Mouse (Mus musculus): ENCODE data around the gene Txlna.

Gene Txlna

GRCm38 (mm10) chr4:129640638-129641467, at the start of gene Txlna:
Gene Txlna (minus strand): TSS chr4:129641065.
- peak; percentile 98 to 99 for DNase-seq (ENCODE audit: inconsistent age in 2 of 2, low spot score in 1 of 2)

DNA sequence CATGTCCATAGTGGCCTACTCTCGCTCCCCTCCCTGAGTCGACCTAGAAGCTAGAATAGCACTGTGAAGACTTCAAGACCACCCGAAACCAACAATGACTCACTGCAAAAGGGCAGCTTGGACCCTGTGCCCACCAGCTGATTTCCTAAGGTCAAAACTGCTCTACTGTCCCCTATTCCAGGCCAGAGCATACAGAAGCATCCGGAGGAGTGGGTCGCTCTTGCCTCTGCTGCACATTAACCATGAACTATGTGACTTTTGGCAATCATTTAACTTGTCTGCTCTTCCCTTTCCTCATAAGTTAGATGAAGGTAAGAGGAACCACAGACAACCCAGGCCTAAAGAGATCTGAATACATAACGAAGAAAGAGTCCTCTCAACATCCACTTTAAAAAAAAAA, 43.7 kb upstream of the Txlna start:
- DNase-seq (ENCODE audit: inconsistent age in 2 of 2, low spot score in 1 of 2): no peak

DNA sequence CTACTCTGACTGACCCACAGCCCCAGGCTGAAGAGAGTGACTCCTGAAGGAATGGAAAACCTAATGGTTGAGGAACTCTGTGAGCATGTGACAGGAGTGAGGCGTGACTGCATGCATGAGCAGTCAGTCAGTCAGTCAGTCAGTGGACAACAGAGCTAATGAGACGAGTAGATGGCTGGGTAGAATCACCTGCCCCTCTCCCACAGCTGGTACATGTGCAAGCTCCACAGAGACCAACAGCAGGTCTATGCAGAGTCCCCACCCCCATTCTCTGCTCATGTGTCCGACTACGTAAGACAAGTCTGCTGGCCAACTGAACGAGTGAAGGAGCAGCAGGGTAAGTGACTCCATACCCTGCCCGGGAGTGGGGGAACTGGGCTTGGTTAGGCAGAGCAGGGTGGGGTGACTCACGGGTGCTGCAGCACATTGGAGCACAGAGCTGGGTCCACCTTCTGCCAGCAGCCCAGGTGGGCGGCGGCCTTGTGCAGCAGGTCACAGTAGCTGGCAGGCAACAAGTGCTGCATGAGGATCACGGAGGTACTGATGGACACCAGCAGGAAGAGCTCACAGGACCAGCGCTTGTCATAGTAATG, 43.1 kb upstream of the Txlna start:
- no peak for DNase-seq (ENCODE audit: inconsistent age in 2 of 2, low spot score in 1 of 2)

GRCm38 (mm10) chr4:129681837-129682236, 41.0 kb upstream of the Txlna start:
- DNase-seq (ENCODE audit: inconsistent age in 2 of 2, low spot score in 1 of 2): no peak

DNA sequence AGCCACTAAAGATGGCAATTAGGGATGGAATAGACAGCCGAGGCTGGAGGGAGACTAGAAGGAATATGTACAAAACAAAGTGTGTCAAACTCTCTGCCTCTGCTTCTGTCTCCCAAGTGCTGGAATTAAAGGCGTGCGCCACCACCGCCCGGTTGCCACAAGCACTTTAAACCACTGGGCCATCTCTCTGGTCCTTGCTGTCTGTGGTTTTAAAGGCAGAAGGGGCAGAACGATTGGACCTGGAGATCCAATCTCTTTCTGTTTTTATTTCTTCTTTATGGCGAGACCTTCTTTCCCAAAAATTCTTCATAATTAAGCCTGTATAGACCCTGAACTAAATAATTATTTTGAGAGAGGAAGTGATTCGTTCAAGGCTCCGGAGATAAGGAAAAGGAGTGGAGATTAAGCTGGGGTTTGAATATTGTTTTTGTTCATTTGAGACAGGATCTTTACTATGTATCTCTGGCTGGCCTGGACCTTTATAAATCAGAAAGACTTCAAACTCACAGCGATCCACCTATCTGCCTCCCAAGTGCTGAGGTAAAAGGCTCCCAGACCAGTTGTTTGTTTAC, 32.1 kb upstream of the Txlna start:
- DNase-seq (ENCODE audit: inconsistent age in 2 of 2, low spot score in 1 of 2): no peak

GRCm38 (mm10) chr4:129672083-129672877, 31.4 kb upstream of the Txlna start, which contains the start of gene Kpna6:
Gene Kpna6 (minus strand): TSS chr4:129672767.
- peak; percentile 92 to 98 for DNase-seq (ENCODE audit: inconsistent age in 2 of 2, low spot score in 1 of 2)

DNA sequence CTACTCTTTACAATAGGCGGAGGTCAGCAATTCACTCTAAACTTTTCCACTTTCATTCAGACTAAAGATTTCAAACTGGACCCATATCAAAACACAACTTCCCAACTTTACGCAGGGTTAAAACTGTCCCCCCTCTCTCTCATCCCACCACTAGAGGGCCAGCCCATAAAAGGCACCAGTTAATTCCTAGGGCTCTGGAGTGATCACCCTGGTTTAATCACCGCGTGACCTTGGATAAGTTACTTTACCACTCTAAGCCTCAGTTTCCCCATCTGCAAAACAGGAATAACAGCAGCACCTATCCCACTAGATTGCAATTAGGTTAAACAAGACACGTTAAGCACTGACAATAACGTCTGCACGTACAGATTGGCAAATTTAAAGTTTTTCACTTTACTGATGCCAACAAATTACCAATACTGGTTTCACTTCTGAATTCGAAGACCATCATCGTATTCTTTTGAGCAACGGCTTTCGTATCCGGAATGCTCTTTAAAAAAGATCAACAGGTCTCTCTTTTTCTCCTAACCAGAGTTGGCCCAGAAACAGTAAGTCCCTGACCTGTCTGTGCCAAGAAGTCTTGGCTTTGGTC, 30.7 kb upstream of the Txlna start:
- DNase-seq (ENCODE audit: inconsistent age in 2 of 2, low spot score in 1 of 2): peak; percentile 53 to 87

GRCm38 (mm10) chr4:129662255-129662813, 21.5 kb upstream of the Txlna start:
- no peak for DNase-seq (ENCODE audit: inconsistent age in 2 of 2, low spot score in 1 of 2)

GRCm38 (mm10) chr4:129661584-129661983, 20.7 kb upstream of the Txlna start:
- DNase-seq (ENCODE audit: inconsistent age in 2 of 2, low spot score in 1 of 2): no peak

DNA sequence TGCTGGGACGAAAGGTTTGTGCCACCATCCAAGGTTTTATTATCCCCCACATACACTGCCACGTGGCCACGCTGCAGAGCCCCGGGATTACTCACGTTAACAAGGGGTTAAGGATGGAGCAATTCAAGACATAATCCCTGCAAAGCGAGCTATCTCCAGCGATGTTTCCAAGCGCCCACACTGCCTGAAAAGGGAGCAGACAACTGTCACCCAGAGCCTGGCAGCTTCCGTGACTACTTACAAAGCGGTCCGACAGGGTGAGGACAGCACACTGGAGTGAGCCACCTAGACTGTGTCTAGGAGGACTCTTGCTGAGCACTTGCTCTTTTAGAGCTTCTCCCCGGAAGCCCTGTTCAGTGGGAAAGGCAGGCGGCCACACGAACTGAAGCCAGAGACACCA, 13.9 kb upstream of the Txlna start:
- DNase-seq (ENCODE audit: inconsistent age in 2 of 2, low spot score in 1 of 2): no peak

GRCm38 (mm10) chr4:129650359-129650758, 9.5 kb upstream of the Txlna start:
- DNase-seq (ENCODE audit: inconsistent age in 2 of 2, low spot score in 1 of 2): no peak

GRCm38 (mm10) chr4:129648656-129649055, 7.8 kb upstream of the Txlna start:
- no peak for DNase-seq (ENCODE audit: inconsistent age in 2 of 2, low spot score in 1 of 2)

DNA sequence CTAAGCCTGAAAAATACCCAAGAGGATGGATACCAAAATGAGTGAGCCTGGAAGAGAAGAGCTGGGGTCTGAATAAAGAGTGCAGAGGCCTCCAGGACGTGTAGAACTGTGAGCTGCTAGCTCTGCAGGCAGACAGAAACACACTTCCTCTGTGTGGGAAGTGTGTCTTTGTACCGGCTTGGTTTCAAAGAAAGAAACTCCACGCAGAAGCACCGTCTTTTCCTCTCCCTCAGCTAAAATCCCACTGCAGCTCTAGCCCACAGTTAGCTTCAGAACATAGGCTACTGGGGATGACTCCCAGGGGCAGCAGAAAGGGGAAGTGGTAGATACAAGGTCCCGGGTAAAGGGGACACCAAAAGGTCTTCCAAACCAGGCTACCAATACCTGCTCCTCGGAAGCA, 4.3 kb upstream of the Txlna start:
- DNase-seq (ENCODE audit: inconsistent age in 2 of 2, low spot score in 1 of 2): no peak

DNA sequence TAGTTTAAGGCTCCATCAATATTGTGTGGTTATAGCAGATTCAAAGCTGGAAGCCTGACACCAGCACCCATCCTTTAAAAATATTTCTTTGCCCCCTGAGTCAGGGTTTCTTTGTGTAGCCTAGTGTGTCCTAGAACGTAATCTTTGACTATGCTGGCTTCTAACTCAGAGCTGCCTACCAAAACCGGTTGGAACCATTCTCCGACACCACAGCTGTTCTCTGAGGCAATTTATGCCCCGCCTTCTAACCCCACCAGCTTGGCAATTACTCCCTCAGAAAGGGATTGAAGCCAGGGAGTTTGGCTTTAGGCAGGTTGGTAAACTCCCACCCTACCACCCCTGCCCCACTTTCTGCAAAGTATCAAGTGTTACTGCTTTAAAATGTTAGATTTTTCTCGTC, 891 bp upstream of the Txlna start:
- peak in 1 of 2 experiments; percentile 63 for DNase-seq (ENCODE audit: inconsistent age in 2 of 2, low spot score in 1 of 2)

DNA sequence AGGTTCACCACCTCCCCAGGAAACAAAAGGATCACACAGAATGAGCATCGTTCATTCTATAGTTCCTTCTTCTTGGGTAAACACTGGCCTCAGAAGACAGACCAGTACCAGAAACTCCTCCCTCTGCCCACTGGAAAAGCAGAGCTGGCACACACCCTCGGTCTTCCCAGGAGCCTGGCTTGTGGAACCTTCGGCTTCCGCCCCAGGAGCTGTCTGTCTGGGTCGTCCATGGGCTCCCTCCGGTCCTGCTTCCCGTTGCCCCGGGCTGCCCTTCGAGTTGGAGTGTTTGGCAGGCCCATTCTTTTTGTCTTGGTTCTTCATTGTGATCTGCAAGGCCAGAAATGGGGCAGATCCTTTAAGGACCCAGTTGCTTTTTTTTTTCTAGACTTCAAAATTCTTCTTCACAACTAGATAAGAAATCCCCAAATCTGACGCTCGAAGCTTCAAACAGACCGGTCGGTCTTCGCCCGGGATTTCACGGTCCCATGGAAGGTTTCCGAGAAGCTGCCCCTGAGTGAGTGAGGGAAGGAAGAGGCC, 696 bp downstream of the Txlna start:
- DNase-seq (ENCODE audit: inconsistent age in 2 of 2, low spot score in 1 of 2): peak in 1 of 2 experiments; percentile 67

- DNase-seq (ENCODE audit: inconsistent age in 2 of 2, low spot score in 1 of 2): peak in 1 of 2 experiments; percentile 45
Measured at GRCm38 (mm10) chr4:129639221-129639620, 1.6 kb downstream of the Txlna start.

DNA sequence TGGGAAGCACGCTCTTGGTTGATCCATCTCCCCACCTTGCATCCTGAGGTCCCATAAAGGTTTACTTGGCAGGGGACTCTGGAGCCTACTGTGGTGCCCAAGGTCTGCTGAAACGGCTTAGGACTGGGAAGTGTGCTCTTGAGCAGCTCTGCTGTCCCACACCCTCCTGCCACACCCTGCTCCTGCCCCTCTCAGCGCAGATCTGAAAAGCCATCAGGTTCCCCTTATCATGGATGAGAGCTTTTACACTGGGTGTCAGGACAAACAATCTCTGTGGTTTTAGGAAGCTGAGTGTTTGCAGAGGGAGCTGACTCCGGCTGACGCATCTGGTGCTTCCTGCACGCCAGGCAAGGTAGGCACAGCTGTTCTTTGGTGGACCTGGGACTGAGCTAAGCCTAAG, 7.0 kb downstream of the Txlna start:
- DNase-seq (ENCODE audit: inconsistent age in 2 of 2, low spot score in 1 of 2): no peak

GRCm38 (mm10) chr4:129631867-129632266, 9.0 kb downstream of the Txlna start:
- DNase-seq (ENCODE audit: inconsistent age in 2 of 2, low spot score in 1 of 2): no peak

DNA sequence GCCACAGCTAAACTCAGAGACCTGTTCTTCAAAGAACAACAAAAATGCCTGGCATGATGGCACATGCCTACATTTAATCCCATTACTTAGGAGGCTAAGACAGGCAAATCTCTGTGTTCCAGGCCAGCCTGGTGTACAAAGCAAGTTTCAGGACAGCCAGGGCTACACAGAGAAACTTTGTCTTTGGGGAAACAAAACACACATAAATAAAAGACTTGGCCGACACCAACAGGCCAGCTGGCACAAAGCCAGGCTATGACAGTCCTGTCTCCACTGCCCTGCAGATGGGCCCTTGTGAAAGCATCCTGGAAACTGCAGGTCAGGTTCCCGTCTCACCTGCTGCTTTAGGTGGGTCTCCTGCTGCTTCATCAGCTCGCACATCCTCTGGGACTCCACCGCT, 9.9 kb downstream of the Txlna start:
- DNase-seq (ENCODE audit: inconsistent age in 2 of 2, low spot score in 1 of 2): peak; percentile 62 to 84

DNA sequence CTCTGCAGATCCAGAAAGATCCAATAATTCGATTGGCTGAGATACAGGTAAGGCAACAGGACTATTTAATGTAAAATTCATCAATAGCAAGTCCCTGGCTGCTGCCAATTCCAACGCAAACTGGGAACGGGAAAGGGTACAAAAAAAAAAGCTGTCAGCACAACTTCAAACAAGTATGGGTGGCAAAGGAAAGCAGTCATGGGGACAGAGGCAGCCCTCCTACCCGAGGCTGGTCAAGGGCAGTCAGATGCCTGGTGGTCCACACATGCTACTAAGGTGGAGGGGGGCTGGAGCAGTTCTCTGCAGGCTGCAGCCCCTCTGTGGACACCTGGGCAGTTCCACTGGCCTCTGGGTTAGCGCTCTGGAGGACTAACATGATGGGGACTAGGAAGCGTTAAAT, 14.8 kb downstream of the Txlna start:
- DNase-seq (ENCODE audit: inconsistent age in 2 of 2, low spot score in 1 of 2): peak in 1 of 2 experiments; percentile 29

All from adrenal gland, adult (tissue).